Mouse (Mus musculus) erythroblast, embryonic 14.5 days (primary cell): ENCODE measurements around the gene Edem3.

Source experiments
- GATA1 ChIP-seq: IDR thresholded peaks from 2 replicates; pipeline ENCODE4 v1.6.1; 2012; ENCODE audit warnings: low read length, inconsistent platforms, mixed read lengths
- TAL1 ChIP-seq: IDR thresholded peaks from 3 replicates; pipeline ENCODE4 v1.6.1; 2012; ENCODE audit warnings: low read length, inconsistent platforms, mixed read lengths

DNA sequence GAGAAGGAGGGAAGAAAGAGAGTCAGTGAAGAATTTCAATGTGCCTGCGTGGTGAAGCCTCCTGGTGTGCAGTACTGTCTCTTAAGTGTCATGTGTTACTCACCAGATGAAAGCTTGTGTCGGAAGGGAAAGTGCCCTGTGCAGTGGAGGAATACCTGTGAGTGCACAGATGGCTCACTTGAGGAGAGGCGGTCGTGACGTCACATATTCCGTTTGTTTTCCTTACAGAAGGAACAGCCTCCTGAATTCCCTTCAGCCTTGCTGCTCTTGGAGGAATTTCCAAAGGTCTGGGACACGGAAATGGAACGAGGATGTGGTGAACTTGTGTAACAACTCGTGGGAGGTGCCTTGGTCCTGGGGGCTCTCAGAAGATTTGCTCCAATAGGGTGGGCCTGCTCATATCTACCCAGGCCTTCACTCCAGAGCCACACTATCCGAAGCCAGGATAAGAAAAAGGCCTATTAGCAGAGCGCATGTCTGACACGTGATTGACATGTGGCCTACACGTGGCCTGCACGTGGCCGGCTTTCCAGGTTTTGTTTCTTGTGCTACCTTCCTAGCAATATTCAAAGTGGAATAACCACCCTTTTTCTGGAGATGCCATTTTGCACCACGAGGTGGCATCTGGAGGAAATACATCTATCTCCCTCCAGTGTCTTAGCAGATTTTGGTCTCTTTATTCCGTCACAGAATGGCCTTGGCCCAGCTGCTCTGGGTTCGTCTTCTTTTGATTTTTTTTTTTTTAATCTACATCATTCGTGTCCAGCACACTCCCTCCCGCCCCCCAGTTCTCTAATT is 96.1 kb downstream of the Edem3 start:
- TF ChIP-seq GATA1, result no peak
- TF ChIP-seq TAL1, result no peak
